Mouse (Mus musculus) kidney, adult 10 weeks (tissue): ENCODE measurements around the gene Gprin2. TPM values are rescaled to one million over a fixed set of nuclear protein-coding genes. Genes with fewer than 3 reads are reported as not detected.

ENCODE experiments used
- polyA plus RNA-seq: library from polyadenylated mRNA; stranded (reverse); fragments of 350-450 nt; fragmentation: Illumina TruSeq; extraction: RNeasy Lipid Tissue Mini Kit (QIAGEN cat#74804); gene quantifications from one replicate; pipeline ENCODE4 v1.2.3, GENCODE M21; 2014; ENCODE audit warnings: low read depth, low replicate concordance

Gene Gprin2
- 0.16 TPM for polyA plus RNA-seq

GRCm38 (mm10) chr14:34201231-34202035 is at the start of gene Gprin2:
Gene Gprin2, minus strand, starts transcription at chr14:34201653.

GRCm38 (mm10) chr14:34219295-34219694 is 17.8 kb upstream of the Gprin2 start, which contains the start of gene Syt15:
Gene Syt15, plus strand, starts transcription at chr14:34219595.

GRCm38 (mm10) chr14:34152342-34152741 is 49.1 kb downstream of the Gprin2 start, which contains the start of gene Npy4r:
Gene Npy4r, minus strand, starts transcription at chr14:34152489.

Other genes starting within 250 kb of the Gprin2 start
- gene Rbp3, start 247.7 kb downstream of the Gprin2 start, polyA plus RNA-seq: not detected
- not detected for gene Zfp488, start 222.9 kb downstream of the Gprin2 start, polyA plus RNA-seq
- not detected for gene Gm30083, start 186.5 kb downstream of the Gprin2 start, polyA plus RNA-seq
- not detected for gene Gm5460, start 184.9 kb downstream of the Gprin2 start, polyA plus RNA-seq
- not detected for gene Antxrl, start 148.9 kb downstream of the Gprin2 start, polyA plus RNA-seq
- gene Anxa8, start 115.7 kb downstream of the Gprin2 start, polyA plus RNA-seq: 0.61 TPM
- not detected for gene A630023A22Rik, start 98.9 kb downstream of the Gprin2 start, polyA plus RNA-seq
- not detected for gene Npy4r, start 49.2 kb downstream of the Gprin2 start, polyA plus RNA-seq
- gene Syt15, start 17.9 kb upstream of the Gprin2 start, polyA plus RNA-seq: 0.28 TPM
- 27.7 TPM for gene Shld2, start 108.8 kb upstream of the Gprin2 start, polyA plus RNA-seq
- gene Glud1, start 109.1 kb upstream of the Gprin2 start, polyA plus RNA-seq: 641 TPM
- gene Fam25c, start 153.8 kb upstream of the Gprin2 start, polyA plus RNA-seq: not detected
- not detected for gene Sncg, start 173.1 kb upstream of the Gprin2 start, polyA plus RNA-seq
- gene Mmrn2, start 173.8 kb upstream of the Gprin2 start, polyA plus RNA-seq: 13.1 TPM